Mouse (Mus musculus): ENCODE data around the gene Pear1. TPM values are rescaled to one million over a fixed set of nuclear protein-coding genes. Genes with fewer than 3 reads are reported as not detected.
"Not testable (repeated sequence)": the region's sequence is repeated elsewhere in the genome, so short reads cannot be mapped to it uniquely, and the experiment has no call there.

Gene Pear1
- total RNA-seq (2021) = 10 to 100 TPM; 19.6 to 19.7 TPM
- long read RNA-seq, experiment 1, full-length matches to known transcripts = 11 of 30 reads
- long read RNA-seq, experiment 1, partial matches to known transcripts = 6 of 30 reads
- long read RNA-seq, experiment 1, other reads (novel, unspliced or antisense) = 13 of 30 reads
- long read RNA-seq, experiment 2, full-length matches to known transcripts = 6 of 17 reads
- long read RNA-seq, experiment 2, partial matches to known transcripts = 5 of 17 reads
- long read RNA-seq, experiment 2, other reads (novel, unspliced or antisense) = 6 of 17 reads

DNA sequence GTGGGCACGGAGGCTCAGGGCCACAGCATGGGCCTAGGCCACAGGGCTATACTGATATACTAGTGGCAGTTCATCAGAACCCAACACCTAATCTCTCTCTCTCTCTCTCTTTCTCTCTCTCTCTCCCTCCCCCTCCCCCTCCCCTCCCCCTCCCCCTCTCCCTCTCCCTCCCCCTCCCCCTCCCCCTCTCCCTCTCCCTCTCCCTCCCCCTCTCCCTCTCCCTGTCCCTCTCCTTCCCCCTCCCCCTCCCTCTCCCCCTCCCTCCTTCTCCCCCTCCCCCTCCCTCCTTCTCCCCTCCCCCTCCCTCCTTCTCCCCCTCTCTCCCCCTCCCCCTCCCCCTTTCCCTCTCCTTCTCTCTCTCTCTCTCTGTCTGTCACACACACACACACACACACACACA is at the start of gene Pear1:
Gene Pear1 (minus strand): TSS at position 101 of the 400 bp plus-strand sequence.
- DNase-seq = not testable (repeated sequence)

DNA sequence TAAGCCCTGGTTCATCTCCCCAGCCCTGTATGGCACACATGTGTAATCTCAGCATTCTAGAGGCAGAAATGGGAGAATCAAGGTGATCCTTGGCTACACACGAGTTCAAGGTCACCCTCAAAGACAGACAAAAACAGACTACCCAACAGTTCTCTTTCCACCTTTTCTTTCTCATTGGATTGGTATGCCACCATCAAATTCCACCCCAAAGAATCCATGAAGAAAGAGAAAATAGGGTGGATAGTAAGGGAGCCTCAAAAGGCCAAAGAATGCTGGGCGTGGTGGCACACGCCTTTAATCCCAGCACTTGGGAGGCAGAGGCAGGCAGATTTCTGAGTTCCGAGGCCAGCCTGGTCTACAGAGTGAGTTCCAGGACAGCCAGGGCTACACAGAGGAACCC is 40.0 kb upstream of the Pear1 start:
- not testable (repeated sequence) for DNase-seq

DNA sequence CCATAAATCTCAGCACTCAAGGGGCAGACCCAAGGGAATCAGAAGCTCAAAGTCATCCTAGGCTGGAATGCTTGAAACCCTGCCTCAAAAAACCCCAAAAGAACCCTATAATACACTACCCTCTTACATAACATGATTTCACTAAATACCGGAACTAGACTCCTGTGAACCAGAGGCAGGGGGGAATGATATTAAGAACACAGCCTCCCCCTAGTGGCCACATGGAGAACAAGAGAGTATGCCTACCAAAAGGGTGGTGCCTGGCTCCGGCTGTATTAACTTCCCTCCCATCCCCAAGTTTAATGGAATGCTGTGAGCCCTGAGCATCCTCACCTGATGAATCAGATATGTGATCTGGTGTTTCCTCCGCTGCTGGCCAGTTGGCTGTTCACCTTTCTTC is 35.7 kb upstream of the Pear1 start:
- peak; percentile 44 for DNase-seq

- no peak for DNase-seq
Measured at GRCm38 (mm10) chr3:87857666-87858065, 33.6 kb upstream of the Pear1 start.

GRCm38 (mm10) chr3:87855936-87856335 is 31.8 kb upstream of the Pear1 start:
- peak; percentile 37 for DNase-seq

DNA sequence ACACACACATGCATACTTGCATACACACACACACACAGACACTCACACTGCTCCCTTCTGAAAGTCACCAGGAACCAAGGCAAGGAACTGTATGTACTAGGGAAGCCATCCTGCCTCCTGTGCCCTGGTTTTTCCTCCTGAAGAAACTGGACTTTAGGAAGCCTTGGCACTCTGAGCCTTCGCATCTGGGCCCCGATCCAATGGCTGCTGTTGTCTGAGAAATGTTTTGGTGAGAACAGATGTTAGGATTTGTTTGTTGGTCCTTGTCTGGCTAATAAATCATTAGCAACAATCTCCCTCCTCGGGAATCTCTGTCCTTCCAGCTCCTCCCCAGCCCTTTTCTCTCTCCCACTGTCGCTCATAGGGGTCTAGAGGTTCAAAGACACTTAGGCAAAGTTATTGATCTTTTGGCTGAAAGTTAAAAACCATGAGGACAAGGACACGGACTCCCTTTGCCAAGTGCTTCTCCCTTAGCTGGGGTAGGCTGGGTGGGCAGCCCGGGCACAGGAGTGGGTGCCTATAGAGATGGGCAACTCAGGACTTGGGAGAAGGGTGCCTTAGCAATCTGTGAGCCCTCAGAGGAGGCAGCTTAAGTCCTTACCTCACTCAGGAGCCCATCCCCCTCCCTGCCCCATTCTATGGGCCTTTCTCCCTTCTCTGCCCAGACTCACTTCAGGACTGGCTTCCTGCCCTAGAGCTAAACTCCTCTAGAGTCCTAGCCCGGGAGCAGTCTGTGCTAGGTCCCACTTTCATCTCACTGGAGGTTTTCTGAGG is 30.9 kb upstream of the Pear1 start:
- peak; percentile 39 for DNase-seq

DNA sequence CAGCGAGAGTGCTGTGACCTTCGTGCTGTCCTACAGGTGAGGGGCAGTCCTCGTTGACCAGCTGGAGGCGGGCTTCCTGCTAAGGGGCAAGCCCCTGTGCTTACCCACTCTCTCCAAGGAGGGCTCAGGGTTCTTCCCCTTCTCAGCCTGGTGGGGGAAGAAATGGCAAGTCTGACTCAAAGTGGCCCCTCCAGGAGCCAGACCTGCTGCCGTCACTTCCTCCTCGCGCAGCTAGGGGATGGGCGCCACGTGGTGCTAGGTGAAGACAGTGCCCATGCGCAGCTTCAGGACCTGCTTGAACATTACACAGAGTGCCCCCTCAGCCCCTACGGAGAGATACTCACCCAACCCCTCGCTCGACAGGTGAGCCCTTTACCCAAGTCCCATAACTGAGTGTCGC is 25.0 kb upstream of the Pear1 start:
- DNase-seq = no peak

- DNase-seq = no peak
Measured at GRCm38 (mm10) chr3:87847680-87848079, 23.6 kb upstream of the Pear1 start.

- no peak for DNase-seq
Measured at GRCm38 (mm10) chr3:87846650-87847110, 22.6 kb upstream of the Pear1 start, which contains the start of gene Sh2d2a. Sh2d2a (plus strand) TSS chr3:87846755.

- DNase-seq = no peak
Measured at GRCm38 (mm10) chr3:87846186-87846585, 22.1 kb upstream of the Pear1 start.

DNA sequence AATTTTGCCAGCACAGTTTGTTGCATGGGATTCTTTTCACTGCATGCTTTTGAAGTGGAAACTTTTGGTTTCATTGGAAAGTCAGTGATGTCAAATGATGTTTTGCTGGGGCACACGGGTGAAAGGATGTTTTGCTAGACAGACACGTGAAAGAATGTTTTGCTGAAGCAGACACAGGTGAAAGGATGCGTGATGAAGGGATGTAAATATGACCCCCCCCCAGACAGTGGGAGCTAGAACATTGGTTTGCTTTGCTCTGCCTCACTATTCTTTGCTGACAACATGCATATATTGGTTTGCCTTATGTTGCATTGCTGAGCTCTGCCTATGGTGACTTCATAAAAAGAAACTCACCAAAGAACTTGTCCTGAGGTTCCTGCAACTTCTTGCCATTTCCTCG is 20.9 kb upstream of the Pear1 start:
- no peak for DNase-seq

DNA sequence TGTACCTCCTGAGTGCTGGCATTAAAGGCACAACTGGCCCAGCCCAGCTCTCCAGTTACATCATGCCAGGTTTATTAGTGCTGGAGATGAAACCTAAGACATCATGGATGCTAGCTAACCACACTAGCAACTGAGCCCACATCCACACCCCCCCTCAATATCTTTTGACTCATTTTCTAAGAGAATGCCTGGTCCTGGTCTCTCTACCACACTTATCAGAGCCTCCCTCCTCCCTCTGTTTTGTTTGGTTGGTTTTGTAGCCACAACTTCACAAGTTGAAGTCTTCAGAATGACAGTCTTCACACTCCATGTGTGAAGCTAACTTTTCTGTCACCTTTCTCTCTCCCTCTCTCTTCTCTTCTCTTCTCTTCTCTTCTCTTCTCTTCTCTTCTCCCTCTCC is 16.8 kb upstream of the Pear1 start:
- no peak for DNase-seq

GRCm38 (mm10) chr3:87838622-87839021 is 14.5 kb upstream of the Pear1 start:
- peak; percentile 83 for DNase-seq

DNA sequence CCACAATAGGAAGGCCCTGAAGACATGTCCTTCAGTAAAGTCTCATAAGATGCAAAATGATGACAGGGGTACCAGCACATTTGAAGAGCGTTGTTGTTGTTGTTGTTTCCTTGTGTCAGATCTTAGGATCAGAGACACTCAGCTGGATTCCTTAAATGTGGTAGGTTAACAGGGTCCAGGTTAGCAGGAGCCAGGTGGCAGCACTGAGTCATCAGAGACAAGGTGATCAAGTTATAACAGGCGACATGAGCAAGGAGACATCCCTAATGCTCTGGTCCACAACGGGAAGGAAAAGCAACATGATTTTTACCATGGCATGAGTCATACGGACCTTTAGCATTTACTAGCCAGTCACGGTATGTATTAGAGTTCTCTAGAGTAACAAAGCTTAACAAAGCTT is 9.4 kb upstream of the Pear1 start:
- DNase-seq = no peak

- no peak for DNase-seq
Measured at GRCm38 (mm10) chr3:87832109-87832859, 8.2 kb upstream of the Pear1 start.

DNA sequence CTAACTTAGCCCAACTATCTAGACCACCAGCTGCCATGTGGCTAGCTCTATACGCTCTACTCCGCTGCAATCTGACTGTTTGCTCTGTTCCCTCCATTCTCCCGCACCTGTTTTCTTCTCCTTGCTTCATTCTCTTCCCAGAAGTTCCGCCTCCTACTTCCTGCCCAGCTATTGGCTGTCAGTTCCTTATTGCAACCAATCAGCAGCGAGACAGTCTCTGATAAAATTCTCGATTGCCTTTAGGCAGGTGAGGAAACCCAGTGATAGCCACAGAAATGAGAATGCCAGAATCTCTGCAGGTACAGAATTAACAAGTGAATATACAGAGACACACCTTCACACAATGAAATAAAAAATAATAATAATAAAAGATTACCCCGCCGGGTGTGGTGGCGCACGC is 4.9 kb upstream of the Pear1 start:
- no peak for DNase-seq

GRCm38 (mm10) chr3:87828435-87828834 is 4.3 kb upstream of the Pear1 start:
- DNase-seq = no peak

GRCm38 (mm10) chr3:87818226-87818625 is 5.9 kb downstream of the Pear1 start:
- DNase-seq = no peak

GRCm38 (mm10) chr3:87816646-87817093 is 7.4 kb downstream of the Pear1 start:
- peak; percentile 78 for DNase-seq

DNA sequence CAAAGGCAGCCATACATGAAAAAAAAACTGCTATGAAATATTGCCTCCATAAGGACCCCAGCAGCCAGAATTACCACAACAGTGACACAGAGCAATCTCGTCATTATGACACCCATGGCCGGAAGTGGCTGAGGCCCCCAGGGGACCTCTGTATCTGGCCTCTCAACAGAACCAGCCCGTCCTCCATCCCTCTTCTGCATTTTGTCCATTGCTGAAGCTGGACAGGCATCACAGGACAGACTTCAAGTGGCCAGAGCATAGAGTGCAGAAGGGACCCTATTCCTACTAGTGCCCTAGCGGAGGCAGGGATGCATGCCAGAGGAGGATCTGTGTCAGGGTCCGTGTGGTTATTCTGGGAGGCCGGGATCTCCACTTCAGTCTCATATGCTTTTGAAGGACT is 7.9 kb downstream of the Pear1 start:
- no peak for DNase-seq

GRCm38 (mm10) chr3:87812873-87813272 is 11.2 kb downstream of the Pear1 start:
- DNase-seq = peak; percentile 34

- DNase-seq = no peak
Measured at GRCm38 (mm10) chr3:87812413-87812812, 11.7 kb downstream of the Pear1 start.

DNA sequence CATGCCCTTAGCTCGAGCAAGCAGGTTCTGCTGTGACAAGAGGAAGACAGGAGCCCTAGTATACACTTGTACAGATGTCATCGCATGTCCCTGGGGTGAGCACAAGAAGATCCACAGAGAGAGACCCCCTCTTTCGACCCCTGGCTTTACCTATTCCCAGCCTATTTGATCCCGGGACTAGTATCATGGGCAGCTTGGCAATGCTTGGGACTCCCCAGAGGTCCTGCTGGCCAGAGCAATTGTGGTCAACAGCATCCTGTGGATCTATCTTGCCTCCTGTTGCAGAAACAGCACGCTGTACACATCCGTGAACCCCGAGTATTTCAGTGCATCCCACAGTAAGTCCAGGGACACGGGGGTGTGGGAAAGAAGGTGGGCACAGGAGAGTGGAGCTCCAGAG is 12.8 kb downstream of the Pear1 start:
- DNase-seq = no peak
